16 mouse cellular contexts compared by ENCODE assay signal in the genomic region with DNA sequence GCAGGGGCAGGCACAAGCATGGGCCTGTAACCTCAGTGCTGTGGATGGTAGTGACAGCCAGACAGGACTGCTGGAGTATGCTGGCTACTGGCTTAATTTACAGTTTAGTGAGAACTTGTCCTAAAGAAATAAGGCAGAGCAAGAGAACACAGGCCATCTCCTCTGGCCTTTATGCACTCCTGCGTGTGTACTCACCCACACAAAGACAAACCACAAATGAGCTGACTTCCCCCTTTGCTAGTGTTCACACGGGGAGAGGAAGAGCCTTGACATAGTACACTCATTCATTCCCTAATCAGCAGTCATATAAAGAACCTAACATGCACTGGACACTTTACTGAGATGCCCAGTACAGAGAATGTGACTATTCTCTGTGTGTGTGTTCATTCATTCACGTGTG. TPM values are rescaled to one million over a fixed set of nuclear protein-coding genes. Genes with fewer than 3 reads are reported as not detected.
DNase-seq lines count a peak whose midpoint lies in the region; ATAC-seq and TF ChIP-seq lines count a peak whose summit lies in the region.
"Had no signal": no experiment of that assay in that cellular context is flagged by ENCODE, and none has a peak within 500 bp of the region (broad histone marks: within the 10 kb centered on the region; RNA-seq: fewer than 3 reads in every experiment).

No protein-coding gene starts in this region.

- TF ChIP-seq EP300 in MEL (IDR thresholded peaks at IDR 0.05; ENCODE audit: low read depth in 1 of 2, low read length in 2 of 2), result peak; percentile 21 to 58; a peak in 3 of 4 replicates

- WGBS in liver, adult 2 months, result 26% methylated on average over 3 of the region's 3 CpGs
- 58% methylated on average over 3 of the region's 3 CpGs for WGBS in liver, embryonic 11.5 days
- 88% methylated on average over 3 of the region's 3 CpGs for WGBS in midbrain, embryonic 14.5 days

- no peaks in the 10 kb centered on the region for H3K36me3 ChIP-seq in liver, adult 2 months (ENCODE audit: control insufficient read depth, insufficient read depth, low read length)
- H3K36me3 ChIP-seq in liver, embryonic 11.5 days (ENCODE audit: control insufficient read depth, insufficient read depth, low read length), result peaks cover 2% of the 10 kb centered on the region; the same call in 1 of the 2 replicates
- H3K36me3 ChIP-seq in MEL (ENCODE audit: control insufficient read depth in 1 of 2, insufficient read depth in 2 of 2, low read length in 2 of 2), result peaks cover 0 to 51% of the 10 kb centered on the region in 2 experiments; a peak in 2 of 4 replicates
- no peaks in the 10 kb centered on the region for H3K36me3 ChIP-seq in midbrain, embryonic 14.5 days (ENCODE audit: control insufficient read depth, insufficient read depth, low read length)
- H3K36me3 ChIP-seq: midbrain, embryonic 15.5 days; neural tube, embryonic 15.5 days had no signal

- peak overlapping the region; percentile 78 for H3K27ac ChIP-seq in gastrocnemius, adult 2 months
- H3K27ac ChIP-seq in liver, adult 2 months (replicated peaks; ENCODE audit: insufficient read depth, low read depth, low read length), result peak overlapping the region; percentile 78
- H3K27ac ChIP-seq in liver, embryonic 11.5 days (ENCODE audit: low read depth, low read length), result no peak overlapping the region
- peak overlapping the region; percentile 93 for H3K27ac ChIP-seq in MEL (ENCODE audit: control insufficient read depth, low read depth, low read length)
- no peak overlapping the region for H3K27ac ChIP-seq in midbrain, embryonic 14.5 days (replicated peaks; ENCODE audit: low read depth, low read length)
- H3K27ac ChIP-seq: embryonic facial prominence, embryonic 13.5 days; limb, embryonic 12.5 days; midbrain, embryonic 15.5 days; neural tube, embryonic 15.5 days had no signal

- DNase-seq in gastrocnemius, adult 2 months, result no peak
- DNase-seq in gastrocnemius, postnatal 25 days, result no peak
- no peak for DNase-seq in liver, adult 2 months (ENCODE audit: extremely low read depth, low read depth, low spot score)
- no peak for DNase-seq in liver, embryonic 11.5 days (ENCODE audit: low spot score)
- peak; percentile 81 for DNase-seq in MEL (ENCODE audit: low read depth, low spot score)
- no peak for DNase-seq in cerebellum, postnatal 25 days
- no peak for DNase-seq in midbrain, embryonic 14.5 days
- DNase-seq: cerebellum, adult 9-10 months; right cerebral cortex, postnatal 25 days; thymus, adult 2 months had no signal

- H3K79me2 ChIP-seq in liver, adult 2 months (ENCODE audit: control insufficient read depth, insufficient read depth, low read length), result peaks cover 26% of the 10 kb centered on the region; the same call in 1 of the 2 replicates
- H3K79me2 ChIP-seq in MEL (ENCODE audit: control insufficient read depth, insufficient read depth, low read length, poor library complexity), result peaks cover 82% of the 10 kb centered on the region

- ATAC-seq in liver, embryonic 11.5 days (replicated peaks; ENCODE audit: low FRiP score), result no peak
- peak; percentile 39 for ATAC-seq in megakaryocyte, adult 5-6 weeks (ENCODE audit: poor library complexity, severe bottlenecking)
- no peak for ATAC-seq in midbrain, embryonic 14.5 days (ENCODE audit: low FRiP score, low TSS enrichment)
- ATAC-seq: forebrain, embryonic 16.5 days; midbrain, embryonic 15.5 days had no signal

- H3K4me3 ChIP-seq in gastrocnemius, adult 2 months, result peak overlapping the region; percentile 40
- H3K4me3 ChIP-seq in liver, adult 2 months (ENCODE audit: insufficient read depth, low read depth, low read length), result no peak overlapping the region
- H3K4me3 ChIP-seq in liver, embryonic 11.5 days (ENCODE audit: low read depth, low read length), result no peak overlapping the region
- H3K4me3 ChIP-seq in MEL (ENCODE audit: control insufficient read depth in 1 of 2, insufficient read depth in 1 of 2, low read depth in 2 of 2, low read length in 2 of 2), result peak overlapping the region; percentile 3 to 35
- H3K4me3 ChIP-seq in midbrain, embryonic 14.5 days (replicated peaks; ENCODE audit: low read depth, low read length), result no peak overlapping the region
- H3K4me3 ChIP-seq: embryonic facial prominence, embryonic 13.5 days; limb, embryonic 12.5 days; midbrain, embryonic 15.5 days; neural tube, embryonic 15.5 days had no signal

- H3K4me1 ChIP-seq in liver, adult 2 months (ENCODE audit: control insufficient read depth, insufficient read depth, low read length), result peaks cover 30% of the 10 kb centered on the region
- H3K4me1 ChIP-seq in liver, embryonic 11.5 days (replicated peaks; ENCODE audit: control insufficient read depth, insufficient read depth, low read length), result peaks cover 48% of the 10 kb centered on the region
- H3K4me1 ChIP-seq in MEL (ENCODE audit: control insufficient read depth in 1 of 2, insufficient read depth in 2 of 2, low read length in 2 of 2), result peaks cover 24 to 50% of the 10 kb centered on the region in 2 experiments
- H3K4me1 ChIP-seq in midbrain, embryonic 14.5 days (ENCODE audit: control insufficient read depth, insufficient read depth, low read length), result peaks cover 31% of the 10 kb centered on the region

- peak overlapping the region; percentile 44; the same call in 1 of the 2 replicates for H3K9ac ChIP-seq in liver, adult 2 months (ENCODE audit: low read depth, low read length)
- H3K9ac ChIP-seq in liver, embryonic 11.5 days (ENCODE audit: low read depth, low read length), result no peak overlapping the region
- peak overlapping the region; percentile 44 for H3K9ac ChIP-seq in MEL (ENCODE audit: control insufficient read depth, low read depth, low read length, poor library complexity, severe bottlenecking)
- no peak overlapping the region for H3K9ac ChIP-seq in midbrain, embryonic 14.5 days (replicated peaks; ENCODE audit: low read length)
- H3K9ac ChIP-seq: embryonic facial prominence, embryonic 13.5 days; limb, embryonic 12.5 days; midbrain, embryonic 15.5 days; neural tube, embryonic 15.5 days had no signal

- H3K4me2 ChIP-seq in liver, embryonic 11.5 days, result no peak overlapping the region
- no peak overlapping the region for H3K4me2 ChIP-seq in midbrain, embryonic 14.5 days (ENCODE audit: low read length)
- H3K4me2 ChIP-seq: embryonic facial prominence, embryonic 13.5 days; limb, embryonic 12.5 days; midbrain, embryonic 15.5 days; neural tube, embryonic 15.5 days had no signal

- intact Hi-C loops in gastrocnemius, adult 2 months (cut with DNase I), result no loop called here

- no peak for TF ChIP-seq CTCF in gastrocnemius, adult 2 months (IDR thresholded peaks at IDR 0.05)
- no peak for TF ChIP-seq CTCF in liver, adult 2 months (IDR thresholded peaks at IDR 0.05; ENCODE audit: low read depth, low read length)
- TF ChIP-seq CTCF in MEL (IDR thresholded peaks at IDR 0.05 in 2 of 3, conservative IDR thresholded peaks at IDR 0.05 in 1 of 3; ENCODE audit: control insufficient read depth in 1 of 3, insufficient read depth in 1 of 3, low read depth in 2 of 3, low read length in 3 of 3, poor library complexity in 1 of 3, severe bottlenecking in 1 of 3), result no peak

- H3K9me3 ChIP-seq in liver, embryonic 11.5 days (ENCODE audit: control insufficient read depth, low read length), result no peaks in the 10 kb centered on the region
- H3K9me3 ChIP-seq in MEL (replicated peaks; ENCODE audit: insufficient read depth, low read length), result no peaks in the 10 kb centered on the region
- no peaks in the 10 kb centered on the region for H3K9me3 ChIP-seq in midbrain, embryonic 14.5 days (ENCODE audit: control insufficient read depth, low read length)
- H3K9me3 ChIP-seq: embryonic facial prominence, embryonic 13.5 days; limb, embryonic 12.5 days; midbrain, embryonic 15.5 days; neural tube, embryonic 15.5 days had no signal

- no peak for TF ChIP-seq RAD21 in MEL (IDR thresholded peaks at IDR 0.05; ENCODE audit: low read depth, low read length)

- H3K27me3 ChIP-seq in liver, adult 2 months (ENCODE audit: control insufficient read depth, insufficient read depth, low read length), result no peaks in the 10 kb centered on the region
- H3K27me3 ChIP-seq in liver, embryonic 11.5 days (replicated peaks; ENCODE audit: control insufficient read depth, insufficient read depth, low read length), result no peaks in the 10 kb centered on the region
- H3K27me3 ChIP-seq in MEL (ENCODE audit: control insufficient read depth in 1 of 2, insufficient read depth in 2 of 2, low read length in 2 of 2), result no peaks in the 10 kb centered on the region
- no peaks in the 10 kb centered on the region for H3K27me3 ChIP-seq in midbrain, embryonic 14.5 days (ENCODE audit: control insufficient read depth, insufficient read depth, low read length)
- H3K27me3 ChIP-seq: embryonic facial prominence, embryonic 13.5 days; limb, embryonic 12.5 days; midbrain, embryonic 15.5 days; neural tube, embryonic 15.5 days had no signal

- no peak for TF ChIP-seq POLR2A in liver, adult 2 months (IDR thresholded peaks at IDR 0.05; ENCODE audit: extremely low read depth, insufficient read depth, low read length)
- peak in 1 of 2 experiments; percentile 33; a peak in 1 of 4 replicates for TF ChIP-seq POLR2A in MEL (IDR thresholded peaks at IDR 0.05; ENCODE audit: control insufficient read depth in 1 of 2, insufficient read depth in 1 of 2, low read depth in 1 of 2, low read length in 2 of 2, poor library complexity in 1 of 2)

RNA-seq across cellular contexts. Expression of a gene that starts 4.7 kb away (rescaled TPM):
- 10 to 100 TPM; 18.6 to 22.4 TPM for total RNA-seq in gastrocnemius, adult 2 months (2021)
- 10 to 100 TPM; 14.6 to 16.2 TPM for total RNA-seq in gastrocnemius, postnatal 25 days (2021)
- 26.0 and 27.1 TPM in 2 replicates for total RNA-seq in liver, adult 2 months (2014; rRNA removed)
- 7.3 and 10.0 TPM in 2 replicates for polyA plus RNA-seq in liver, adult 2 months (2012; rRNA removed)
- polyA plus RNA-seq in liver, embryonic 11.5 days (2014; fragmentation: Nextera tagmentation; extraction: Ambion mirVana), result 28.7 and 29.8 TPM in 2 replicates
- 27.9 and 30.1 TPM in 2 replicates for total RNA-seq in MEL (2012; rRNA removed)
- polyA plus RNA-seq in MEL (2012; ENCODE audit: insufficient read depth in 1 of 2, insufficient read length in 2 of 2, low read depth in 1 of 2, low replicate concordance in 2 of 2, missing spikeins in 1 of 2), result 10 to 100 TPM; 17.8 to 35.1 TPM
- 30.0 and 32.1 TPM in 2 replicates for total RNA-seq in megakaryocyte, adult 5-6 weeks (2015)
- total RNA-seq in megakaryocyte, adult 5-6 weeks (2017), result 41.3 and 46.9 TPM in 2 replicates
- 31.2 and 38.1 TPM in 2 replicates for polyA plus RNA-seq in midbrain, embryonic 14.5 days (2014; fragmentation: Nextera tagmentation; extraction: Ambion mirVana)

RNA-seq across cellular contexts. Expression of a gene that starts 4.9 kb away (rescaled TPM):
- 10 to 100 TPM; 31.1 to 42.1 TPM for total RNA-seq in gastrocnemius, adult 2 months (2021)
- total RNA-seq in gastrocnemius, postnatal 25 days (2021), result 10 to 100 TPM; 31.8 to 34.4 TPM
- 52.4 and 54.7 TPM in 2 replicates for total RNA-seq in liver, adult 2 months (2014; rRNA removed)
- polyA plus RNA-seq in liver, adult 2 months (2012; rRNA removed), result 23.6 and 24.3 TPM in 2 replicates
- 95.7 and 102 TPM in 2 replicates for polyA plus RNA-seq in liver, embryonic 11.5 days (2014; fragmentation: Nextera tagmentation; extraction: Ambion mirVana)
- total RNA-seq in MEL (2012; rRNA removed), result 42.7 and 52.8 TPM in 2 replicates
- 10 to 100 TPM in 1 of 2 experiments, not detected in 1; 65.5 TPM for polyA plus RNA-seq in MEL (2012; ENCODE audit: insufficient read depth in 1 of 2, insufficient read length in 2 of 2, low read depth in 1 of 2, low replicate concordance in 2 of 2, missing spikeins in 1 of 2)
- total RNA-seq in megakaryocyte, adult 5-6 weeks (2015), result 72.6 and 76.0 TPM in 2 replicates
- 64.1 and 82.6 TPM in 2 replicates for total RNA-seq in megakaryocyte, adult 5-6 weeks (2017)
- polyA plus RNA-seq in midbrain, embryonic 14.5 days (2014; fragmentation: Nextera tagmentation; extraction: Ambion mirVana), result 51.8 and 64.9 TPM in 2 replicates

RNA-seq across cellular contexts. Expression of a gene that starts 20.0 kb away (rescaled TPM):
- under 1 TPM in 1 of 2 experiments, not detected in 1; 0.33 TPM for total RNA-seq in gastrocnemius, adult 2 months (2021)
- total RNA-seq in gastrocnemius, postnatal 25 days (2021), result under 1 TPM; 0.20 to 0.48 TPM
- 3.5 and 4.5 TPM in 2 replicates for total RNA-seq in liver, adult 2 months (2014; rRNA removed)
- 9.1 and 10.9 TPM in 2 replicates for polyA plus RNA-seq in liver, adult 2 months (2012; rRNA removed)
- 4.3 and 4.7 TPM in 2 replicates for polyA plus RNA-seq in liver, embryonic 11.5 days (2014; fragmentation: Nextera tagmentation; extraction: Ambion mirVana)
- 6.5 and 6.7 TPM in 2 replicates for total RNA-seq in MEL (2012; rRNA removed)
- polyA plus RNA-seq in MEL (2012; ENCODE audit: insufficient read depth in 1 of 2, insufficient read length in 2 of 2, low read depth in 1 of 2, low replicate concordance in 2 of 2, missing spikeins in 1 of 2), result 10 to 100 TPM in 1 of 2 experiments, not detected in 1; 16.1 TPM
- 7.9 and 9.9 TPM in 2 replicates for total RNA-seq in megakaryocyte, adult 5-6 weeks (2015)
- 5.2 and 7.1 TPM in 2 replicates for total RNA-seq in megakaryocyte, adult 5-6 weeks (2017)
- 0.12 TPM in 1 of 2 replicates, not detected in the other for polyA plus RNA-seq in midbrain, embryonic 14.5 days (2014; fragmentation: Nextera tagmentation; extraction: Ambion mirVana)

Comparison
In these comparisons a context has a peak if more than half of its experiments do, and no peak if none do; other contexts are left out.
1. H3K27ac ChIP-seq: peak in gastrocnemius, adult 2 months (single experiment), liver, adult 2 months (single experiment) and MEL (single experiment); none in liver, embryonic 11.5 days (single experiment) and midbrain, embryonic 14.5 days (single experiment).
2. H3K9ac ChIP-seq: peak in liver, adult 2 months (single experiment) and MEL (single experiment); none in liver, embryonic 11.5 days (single experiment) and midbrain, embryonic 14.5 days (single experiment).
3. H3K4me3 ChIP-seq: peak in gastrocnemius, adult 2 months (single experiment) and MEL (2 of 2); none in liver, adult 2 months (single experiment), liver, embryonic 11.5 days (single experiment) and midbrain, embryonic 14.5 days (single experiment).